Mouse (Mus musculus) C2C12 (cell line): ENCODE measurements around the gene Pla2g12b.

Experiments
- CTCF ChIP-seq: IDR thresholded peaks from one replicate; pipeline ENCODE4 v1.5.1; 2011; ENCODE audit not compliant: control insufficient read depth, insufficient read depth, insufficient read length
- MAX ChIP-seq: IDR thresholded peaks from one replicate; pipeline ENCODE4 v1.6.1; 2011; ENCODE audit warnings: mild to moderate bottlenecking, control low read depth
- MYOD1 ChIP-seq: IDR thresholded peaks from one replicate; pipeline ENCODE4 v1.6.1; 2011; ENCODE audit warnings: low read depth; ENCODE audit not compliant: control insufficient read depth, insufficient read length

DNA sequence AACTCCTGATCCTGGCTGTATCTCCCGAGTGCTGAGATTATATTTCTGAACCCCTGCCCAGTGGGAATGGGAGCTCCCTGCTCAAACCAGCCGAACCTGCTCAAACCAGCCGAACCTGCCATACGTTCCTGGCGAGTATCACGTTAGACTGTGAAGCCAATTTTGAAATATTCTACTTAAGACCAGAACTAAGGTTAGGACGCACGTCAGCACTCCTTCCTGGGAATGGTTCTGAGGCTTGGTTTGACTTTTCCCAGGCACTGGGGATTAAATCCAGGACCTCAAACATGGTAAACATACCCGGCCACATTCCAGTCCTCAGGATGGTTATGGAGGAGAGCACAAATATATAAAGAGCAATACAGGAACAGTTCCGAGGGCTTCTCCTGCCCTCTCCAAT lies 25.6 kb upstream of the Pla2g12b start:
- no peak for TF ChIP-seq CTCF
- no peak for TF ChIP-seq MAX
- TF ChIP-seq MYOD1 = no peak
